15 mouse cellular contexts compared by ENCODE assay signal in the genomic region with DNA sequence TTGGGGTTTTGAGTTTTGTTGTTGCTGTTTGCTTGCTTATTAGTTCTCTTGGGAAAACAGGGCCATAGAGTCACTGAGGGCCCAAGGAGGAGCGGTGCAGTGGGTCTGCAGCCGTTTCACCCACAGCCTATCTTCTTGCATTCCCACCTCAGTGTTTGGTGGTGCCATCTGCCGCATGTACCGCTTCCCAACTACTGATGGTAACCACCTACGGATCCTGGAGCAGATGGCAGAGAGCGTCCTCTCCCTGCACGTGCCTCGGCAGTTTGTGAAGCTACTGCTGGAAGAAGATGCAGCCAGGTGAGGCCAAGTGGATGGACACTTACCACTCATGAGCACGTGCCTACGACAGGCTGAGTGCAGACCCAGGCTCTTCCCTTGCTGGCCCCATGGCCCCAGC.
A peak's percentile ranks its signal among the peaks of the same experiment; 100 is the strongest.
DNase-seq lines count a peak whose midpoint lies in the region; ATAC-seq and TF ChIP-seq lines count a peak whose summit lies in the region.
"Had no signal": no experiment of that assay in that cellular context is flagged by ENCODE, and none has a peak within 500 bp of the region (broad histone marks: within the 10 kb centered on the region; RNA-seq: fewer than 3 reads in every experiment).

No protein-coding gene starts in this region.

- no peak for ATAC-seq in inflammation-experienced regulatory T-cells, adult 6 months
- no peak for ATAC-seq in midbrain, embryonic 16.5 days
- ATAC-seq: liver, embryonic 12.5 days had no signal

- peak; percentile 59 for DNase-seq in left cerebral cortex, adult 11 months (ENCODE audit: low spot score)
- DNase-seq in left cerebral cortex, postnatal 4 days: no peak
- peak; percentile 49 to 73 for DNase-seq in left cerebral cortex, adult 2 months (ENCODE audit: extremely low spot score in 1 of 2, low spot score in 2 of 2)
- DNase-seq in telencephalon, adult 2 months (ENCODE audit: low read depth, low spot score): peak; percentile 84
- no peak for DNase-seq in MN1 (ENCODE audit: low spot score)
- DNase-seq: B cell, adult 2 months; kidney, adult 18-20 months had no signal

- H3K27me3 ChIP-seq in midbrain, embryonic 16.5 days (ENCODE audit: control insufficient read depth, insufficient read depth, low read depth, low read length): no peaks in the 10 kb centered on the region
- H3K27me3 ChIP-seq: heart, embryonic 12.5 days; liver, embryonic 12.5 days; midbrain, embryonic 12.5 days; neural tube, embryonic 12.5 days had no signal

- TF ChIP-seq CTCF in cortical plate, adult 2 months (IDR thresholded peaks at IDR 0.05; ENCODE audit: extremely low read depth, insufficient read depth, low read length): no peak
- no peak for TF ChIP-seq CTCF in left cerebral cortex, adult 2 months (IDR thresholded peaks at IDR 0.05)

- 95% methylated on average over 10 of the region's 10 CpGs for WGBS in midbrain, embryonic 16.5 days

- no peak overlapping the region for H3K4me2 ChIP-seq in midbrain, embryonic 16.5 days (ENCODE audit: low read length)
- H3K4me2 ChIP-seq: heart, embryonic 12.5 days; liver, embryonic 12.5 days; midbrain, embryonic 12.5 days; neural tube, embryonic 12.5 days had no signal

- 0 out of 2 replicates have a peak overlapping the region, but pooled peaks have one; percentile 18 for H3K27ac ChIP-seq in cortical plate, adult 2 months (ENCODE audit: insufficient read depth, low read length)
- peak overlapping the region; percentile 86 for H3K27ac ChIP-seq in left cerebral cortex, adult 2 months
- H3K27ac ChIP-seq in midbrain, embryonic 16.5 days (ENCODE audit: low read length): no peak overlapping the region
- H3K27ac ChIP-seq: embryonic facial prominence, embryonic 10.5 days; liver, embryonic 12.5 days; midbrain, embryonic 12.5 days; neural tube, embryonic 12.5 days had no signal

- H3K9me3 ChIP-seq in midbrain, embryonic 16.5 days (replicated peaks; ENCODE audit: control insufficient read depth, low read length, poor library complexity, severe bottlenecking): no peaks in the 10 kb centered on the region
- H3K9me3 ChIP-seq: embryonic facial prominence, embryonic 10.5 days; heart, embryonic 12.5 days; liver, embryonic 12.5 days; midbrain, embryonic 12.5 days; neural tube, embryonic 12.5 days had no signal

- H3K4me1 ChIP-seq in cortical plate, adult 2 months (ENCODE audit: control insufficient read depth, insufficient read depth, low read length): peaks cover 11% of the 10 kb centered on the region
- H3K4me1 ChIP-seq in midbrain, embryonic 16.5 days (ENCODE audit: control insufficient read depth, insufficient read depth, low read length): no peaks in the 10 kb centered on the region
- H3K4me1 ChIP-seq: liver, embryonic 12.5 days; midbrain, embryonic 12.5 days; neural tube, embryonic 12.5 days had no signal

- H3K9ac ChIP-seq in midbrain, embryonic 16.5 days (ENCODE audit: low read depth, low read length): no peak overlapping the region
- H3K9ac ChIP-seq: heart, embryonic 12.5 days; liver, embryonic 12.5 days; midbrain, embryonic 12.5 days; neural tube, embryonic 12.5 days had no signal

- intact Hi-C loops in left cerebral cortex, postnatal 4 days (cut with DNase I): no loop called here
- intact Hi-C loops in left cerebral cortex, adult 2 months (cut with DNase I): loop anchor here (2.0 kb wide), 1 partner anchor 17 kb away; no protein-coding TSS in a partner anchor

- peaks cover 53% of the 10 kb centered on the region for H3K36me3 ChIP-seq in midbrain, embryonic 16.5 days (ENCODE audit: control insufficient read depth, insufficient read depth, low read length)

- no peak overlapping the region for H3K4me3 ChIP-seq in cortical plate, adult 2 months (ENCODE audit: insufficient read depth, low read length)
- no peak overlapping the region for H3K4me3 ChIP-seq in left cerebral cortex, adult 2 months
- H3K4me3 ChIP-seq in midbrain, embryonic 16.5 days (ENCODE audit: low read depth, low read length): no peak overlapping the region
- H3K4me3 ChIP-seq: embryonic facial prominence, embryonic 10.5 days; heart, embryonic 12.5 days; liver, embryonic 12.5 days; midbrain, embryonic 12.5 days; neural tube, embryonic 12.5 days had no signal

- TF ChIP-seq POLR2A in cortical plate, adult 2 months (IDR thresholded peaks at IDR 0.05; ENCODE audit: extremely low read depth, insufficient read depth, low read length): no peak

Comparison
In these comparisons a context has a peak if more than half of its experiments do, and no peak if none do; other contexts are left out.
1. DNase-seq: peak in left cerebral cortex, adult 11 months (single experiment), left cerebral cortex, adult 2 months (2 of 2) and telencephalon, adult 2 months (single experiment); none in left cerebral cortex, postnatal 4 days (single experiment) and MN1 (single experiment).